In genomic region chr8:106617196-106617595, GRCm38 (mm10) we compare ENCODE assay signal across 20 mouse cellular contexts. TPM values are rescaled to one million over a fixed set of nuclear protein-coding genes. Genes with fewer than 3 reads are reported as not detected.
DNase-seq lines count a peak whose midpoint lies in the region; ATAC-seq and TF ChIP-seq lines count a peak whose summit lies in the region.
"Had no signal": no experiment of that assay in that cellular context is flagged by ENCODE, and none has a peak within 500 bp of the region (broad histone marks: within the 10 kb centered on the region; RNA-seq: fewer than 3 reads in every experiment).

No protein-coding gene starts in this region.

- H3K36me3 ChIP-seq in kidney, embryonic 15.5 days: no peaks in the 10 kb centered on the region
- no peaks in the 10 kb centered on the region for H3K36me3 ChIP-seq in midbrain, embryonic 10.5 days
- H3K36me3 ChIP-seq in midbrain, embryonic 15.5 days (replicated peaks): no peaks in the 10 kb centered on the region
- H3K36me3 ChIP-seq in intestine, embryonic 15.5 days: no peaks in the 10 kb centered on the region
- no peaks in the 10 kb centered on the region for H3K36me3 ChIP-seq in stomach, postnatal 0 days (ENCODE audit: control insufficient read depth, insufficient read depth, low read length)
- H3K36me3 ChIP-seq: forebrain, embryonic 10.5 days had no signal

- WGBS in kidney, embryonic 15.5 days: 46% methylated on average over 6 of the region's 6 CpGs
- WGBS in midbrain, embryonic 10.5 days: 7% methylated on average over 6 of the region's 6 CpGs
- 20% methylated on average over 6 of the region's 6 CpGs for WGBS in midbrain, embryonic 15.5 days
- 48% methylated on average over 6 of the region's 6 CpGs for WGBS in intestine, embryonic 15.5 days
- WGBS in stomach, postnatal 0 days: 31% methylated on average over 6 of the region's 6 CpGs

- no peak overlapping the region for H3K4me3 ChIP-seq in kidney, embryonic 15.5 days (replicated peaks)
- no peak overlapping the region for H3K4me3 ChIP-seq in midbrain, embryonic 10.5 days
- no peak overlapping the region for H3K4me3 ChIP-seq in midbrain, embryonic 15.5 days
- no peak overlapping the region for H3K4me3 ChIP-seq in intestine, embryonic 15.5 days (replicated peaks)
- H3K4me3 ChIP-seq in stomach, postnatal 0 days (ENCODE audit: low read depth, low read length): no peak overlapping the region
- H3K4me3 ChIP-seq: forebrain, embryonic 10.5 days; megakaryocyte, embryonic 14.5 days had no signal

- H3K4me2 ChIP-seq in kidney, embryonic 15.5 days: no peak overlapping the region
- H3K4me2 ChIP-seq in midbrain, embryonic 15.5 days: no peak overlapping the region
- no peak overlapping the region for H3K4me2 ChIP-seq in intestine, embryonic 15.5 days (replicated peaks)
- H3K4me2 ChIP-seq in stomach, postnatal 0 days (replicated peaks; ENCODE audit: low read depth): no peak overlapping the region
- H3K4me2 ChIP-seq: hindbrain, embryonic 14.5 days; liver, embryonic 11.5 days had no signal

- TF ChIP-seq EP300 in stomach, postnatal 0 days (optimal IDR thresholded peaks at IDR 0.05): no peak

- peaks cover 79% of the 10 kb centered on the region for H3K4me1 ChIP-seq in kidney, embryonic 15.5 days
- peaks cover 40% of the 10 kb centered on the region for H3K4me1 ChIP-seq in midbrain, embryonic 10.5 days
- H3K4me1 ChIP-seq in midbrain, embryonic 15.5 days: no peaks in the 10 kb centered on the region
- H3K4me1 ChIP-seq in intestine, embryonic 15.5 days (replicated peaks): peaks cover 39% of the 10 kb centered on the region
- H3K4me1 ChIP-seq in stomach, postnatal 0 days (replicated peaks; ENCODE audit: control insufficient read depth, insufficient read depth): no peaks in the 10 kb centered on the region; the same call in 1 of the 2 replicates
- H3K4me1 ChIP-seq: megakaryocyte, embryonic 14.5 days had no signal

- DNase-seq in kidney, adult 9 months: no peak
- DNase-seq in midbrain, embryonic 10.5 days (ENCODE audit: low spot score): no peak
- DNase-seq in stomach, postnatal 0 days (ENCODE audit: low spot score): no peak
- no peak for DNase-seq in gastrocnemius, adult 8-10 months (ENCODE audit: low spot score in 2 of 2)
- DNase-seq in cerebellum, adult 9-10 months: no peak
- DNase-seq: adrenal gland, adult 8-10 months; cerebellum, postnatal 10 days; gastrocnemius, postnatal 14 days; heart, adult 18-20 months; heart, postnatal 36 days; kidney, postnatal 36 days; left cerebral cortex, postnatal 4 days; lung, adult 2 months had no signal

- no peak overlapping the region for H3K9ac ChIP-seq in kidney, embryonic 15.5 days
- H3K9ac ChIP-seq in midbrain, embryonic 15.5 days: no peak overlapping the region
- H3K9ac ChIP-seq in intestine, embryonic 15.5 days: no peak overlapping the region
- H3K9ac ChIP-seq in stomach, postnatal 0 days (ENCODE audit: low read length): no peak overlapping the region
- H3K9ac ChIP-seq: hindbrain, embryonic 14.5 days had no signal

- no peaks in the 10 kb centered on the region for H3K27me3 ChIP-seq in kidney, embryonic 15.5 days
- peaks cover 11% of the 10 kb centered on the region; the same call in 1 of the 2 replicates for H3K27me3 ChIP-seq in midbrain, embryonic 10.5 days (ENCODE audit: low read depth, poor library complexity, severe bottlenecking)
- no peaks in the 10 kb centered on the region for H3K27me3 ChIP-seq in midbrain, embryonic 15.5 days (replicated peaks)
- no peaks in the 10 kb centered on the region for H3K27me3 ChIP-seq in intestine, embryonic 15.5 days (replicated peaks)
- H3K27me3 ChIP-seq in stomach, postnatal 0 days (ENCODE audit: control insufficient read depth, insufficient read depth, low read length): no peaks in the 10 kb centered on the region

- ATAC-seq in kidney, embryonic 15.5 days (replicated peaks; ENCODE audit: low FRiP score): no peak
- no peak for ATAC-seq in midbrain, embryonic 15.5 days (replicated peaks)
- ATAC-seq in intestine, embryonic 15.5 days: no peak
- ATAC-seq in stomach, postnatal 0 days (ENCODE audit: low FRiP score, low TSS enrichment): no peak

- TF ChIP-seq CTCF in stomach, postnatal 0 days (IDR thresholded peaks at IDR 0.05; ENCODE audit: low read depth): no peak

- H3K27ac ChIP-seq in kidney, embryonic 15.5 days: peak overlapping the region; percentile 84
- peak overlapping the region; percentile 33; the same call in 1 of the 2 replicates for H3K27ac ChIP-seq in midbrain, embryonic 10.5 days (replicated peaks)
- no peak overlapping the region for H3K27ac ChIP-seq in midbrain, embryonic 15.5 days
- 0 out of 2 replicates have a peak overlapping the region, but pooled peaks have one; percentile 27 for H3K27ac ChIP-seq in intestine, embryonic 15.5 days
- peak overlapping the region; percentile 85 for H3K27ac ChIP-seq in stomach, postnatal 0 days (replicated peaks)
- H3K27ac ChIP-seq: forebrain, embryonic 10.5 days; hindbrain, embryonic 14.5 days had no signal

- no peaks in the 10 kb centered on the region for H3K9me3 ChIP-seq in kidney, embryonic 15.5 days (replicated peaks)
- no peaks in the 10 kb centered on the region for H3K9me3 ChIP-seq in midbrain, embryonic 10.5 days (replicated peaks)
- no peaks in the 10 kb centered on the region for H3K9me3 ChIP-seq in midbrain, embryonic 15.5 days
- no peaks in the 10 kb centered on the region for H3K9me3 ChIP-seq in intestine, embryonic 15.5 days
- H3K9me3 ChIP-seq in stomach, postnatal 0 days (ENCODE audit: control insufficient read depth, low read length): no peaks in the 10 kb centered on the region
- H3K9me3 ChIP-seq: forebrain, embryonic 10.5 days; megakaryocyte, embryonic 14.5 days had no signal

RNA-seq across cellular contexts. Expression of gene Cdh1, which starts 14.0 kb away (rescaled TPM):
- polyA plus RNA-seq in kidney, embryonic 15.5 days (2015; fragmentation: Nextera tagmentation; extraction: Ambion mirVana): 80.8 and 81.7 TPM in 2 replicates
- 8.2 and 8.7 TPM in 2 replicates for polyA plus RNA-seq in midbrain, embryonic 10.5 days (2016; fragmentation: Nextera tagmentation; extraction: Ambion mirVana)
- polyA plus RNA-seq in midbrain, embryonic 15.5 days (2015; fragmentation: Nextera tagmentation; extraction: Ambion mirVana): 6.9 and 8.5 TPM in 2 replicates
- 152 and 158 TPM in 2 replicates for polyA plus RNA-seq in intestine, embryonic 15.5 days (2015; fragmentation: Nextera tagmentation; extraction: Ambion mirVana)
- 118 and 131 TPM in 2 replicates for polyA plus RNA-seq in stomach, postnatal 0 days (2015; fragmentation: Nextera tagmentation; extraction: Ambion mirVana)
- total RNA-seq in gastrocnemius, adult 8-10 months (2022): under 1 TPM; 0.11 to 0.38 (median 0.31) TPM
- total RNA-seq: heart, postnatal 36 days had no signal

RNA-seq across cellular contexts. Expression of gene Gm10073, which starts 43.9 kb away (rescaled TPM):
- 9.9 and 11.7 TPM in 2 replicates for polyA plus RNA-seq in kidney, embryonic 15.5 days (2015; fragmentation: Nextera tagmentation; extraction: Ambion mirVana)
- polyA plus RNA-seq in midbrain, embryonic 10.5 days (2016; fragmentation: Nextera tagmentation; extraction: Ambion mirVana): 5.7 and 7.1 TPM in 2 replicates
- polyA plus RNA-seq in midbrain, embryonic 15.5 days (2015; fragmentation: Nextera tagmentation; extraction: Ambion mirVana): 5.7 and 9.6 TPM in 2 replicates
- 15.5 and 20.2 TPM in 2 replicates for polyA plus RNA-seq in intestine, embryonic 15.5 days (2015; fragmentation: Nextera tagmentation; extraction: Ambion mirVana)
- 13.8 and 14.2 TPM in 2 replicates for polyA plus RNA-seq in stomach, postnatal 0 days (2015; fragmentation: Nextera tagmentation; extraction: Ambion mirVana)
- 100 to 1,000 TPM in 3 of 4 experiments, 10 to 100 TPM in 1; 99.2 to 128 (median 106) TPM for total RNA-seq in gastrocnemius, adult 8-10 months (2022)
